Mouse (Mus musculus) myocyte (in vitro differentiated cells): ENCODE measurements around the gene Brpf1. TPM values are rescaled to one million over a fixed set of nuclear protein-coding genes. Genes with fewer than 3 reads are reported as not detected.
A peak's percentile ranks its signal among the peaks of the same experiment; 100 is the strongest.

Experiments
- H3K27me3 ChIP-seq: one replicate; pipeline ENCODE4 v1.6.1; 2011; ENCODE audit not compliant: control insufficient read depth, insufficient read depth, insufficient read length
- H3K36me3 ChIP-seq: one replicate; pipeline ENCODE4 v1.6.1; 2011; ENCODE audit not compliant: control insufficient read depth, insufficient read depth
- H3K4me2 ChIP-seq: one replicate; pipeline ENCODE4 v1.6.1; 2011; ENCODE audit warnings: low read depth, control low read depth
- H3K4me3 ChIP-seq: one replicate; pipeline ENCODE4 v1.5.1; 2011; ENCODE audit warnings: mild to moderate bottlenecking, control low read depth, moderate library complexity
- H3K79me2 ChIP-seq: one replicate; pipeline ENCODE4 v1.6.1; 2011; ENCODE audit not compliant: control insufficient read depth, insufficient read depth
- H3ac ChIP-seq: one replicate; pipeline ENCODE4 v1.6.1; 2011; ENCODE audit not compliant: control insufficient read depth, insufficient read length
- CEBPB ChIP-seq: IDR thresholded peaks from 2 replicates; pipeline ENCODE4 v1.6.1; 2011; ENCODE audit warnings: mild to moderate bottlenecking, moderate library complexity; ENCODE audit not compliant: poor library complexity, insufficient read depth, severe bottlenecking
- E2F4 ChIP-seq: IDR thresholded peaks from one replicate; pipeline ENCODE4 v1.6.1; 2011; ENCODE audit warnings: mild to moderate bottlenecking, control low read depth, moderate library complexity; ENCODE audit not compliant: insufficient read depth
- MAX ChIP-seq: IDR thresholded peaks from one replicate; pipeline ENCODE4 v1.6.1; 2011; ENCODE audit warnings: low read depth, mild to moderate bottlenecking, control low read depth
- MYOD1 ChIP-seq, 3 experiments: IDR thresholded peaks; one replicate each; pipeline ENCODE4 v1.6.1; 2011; ENCODE audit warnings: control low read depth in 2 of 3, low read depth in 2 of 3, mild to moderate bottlenecking in 2 of 3, moderate library complexity in 1 of 3; ENCODE audit not compliant: insufficient read length in 2 of 3, control insufficient read depth in 1 of 3
- MYOG ChIP-seq, 3 experiments: IDR thresholded peaks; one replicate each; pipeline ENCODE4 v1.6.1; 2011; ENCODE audit warnings: control low read depth in 2 of 3, low read depth in 2 of 3, mild to moderate bottlenecking in 2 of 3; ENCODE audit not compliant: insufficient read length in 2 of 3, control insufficient read depth in 1 of 3, insufficient read depth in 1 of 3
- POLR2A ChIP-seq: IDR thresholded peaks from one replicate; pipeline ENCODE4 v1.6.1; 2011; ENCODE audit warnings: low read depth, mild to moderate bottlenecking, control low read depth, moderate library complexity; ENCODE audit not compliant: insufficient read length
- POLR2AphosphoS2 ChIP-seq: IDR thresholded peaks from one replicate; pipeline ENCODE4 v1.6.1; 2011; ENCODE audit warnings: low read depth, control low read depth; ENCODE audit not compliant: insufficient read length
- REST ChIP-seq: IDR thresholded peaks from one replicate; pipeline ENCODE4 v1.6.1; 2011; ENCODE audit warnings: mild to moderate bottlenecking, control low read depth, moderate library complexity; ENCODE audit not compliant: insufficient read depth, insufficient read length
- SRF ChIP-seq: IDR thresholded peaks from one replicate; pipeline ENCODE4 v1.6.1; 2011; ENCODE audit warnings: low read depth; ENCODE audit not compliant: control insufficient read depth, insufficient read length
- TCF12 ChIP-seq: IDR thresholded peaks from one replicate; pipeline ENCODE4 v1.6.1; 2011; ENCODE audit warnings: mild to moderate bottlenecking, control low read depth; ENCODE audit not compliant: poor library complexity, insufficient read depth, severe bottlenecking
- TCF3 ChIP-seq: IDR thresholded peaks from one replicate; pipeline ENCODE4 v1.6.1; 2011; ENCODE audit warnings: low read depth, control low read depth; ENCODE audit not compliant: insufficient read length
- USF1 ChIP-seq: IDR thresholded peaks from one replicate; pipeline ENCODE4 v1.6.1; 2011; ENCODE audit warnings: low read depth, mild to moderate bottlenecking, control low read depth, moderate library complexity
- polyA plus RNA-seq: library from polyadenylated mRNA; unstranded; fragments of >200 nt; fragmentation: generic; extraction: Trizol; gene quantifications from one replicate; pipeline ENCODE4 v1.2.1, GENCODE M21; 2012; ENCODE audit warnings: missing spikeins

Brpf1 gene
- polyA plus RNA-seq, 1 experiment: 15.0 TPM

DNA sequence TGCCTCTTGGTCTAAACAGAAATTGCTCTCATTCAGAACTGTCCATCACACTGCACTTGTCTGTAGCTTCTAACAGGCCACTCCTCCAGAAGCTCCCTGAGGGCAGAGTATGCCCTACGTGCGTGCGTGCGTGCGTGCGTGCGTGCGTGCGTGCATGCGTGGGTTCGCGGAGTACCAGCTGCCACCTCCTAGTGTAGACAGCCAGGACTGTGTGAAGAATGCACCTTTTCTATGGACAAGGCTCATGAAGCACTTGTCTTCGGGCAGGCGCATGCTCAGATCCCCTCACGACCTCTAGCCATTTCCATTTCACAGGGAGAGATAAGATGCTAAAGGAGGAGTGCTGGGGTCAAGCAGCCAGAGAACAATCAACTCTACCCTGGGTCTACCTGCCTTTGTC, 17.6 kb upstream of the Brpf1 start:
- no peak for TF ChIP-seq TCF12
- no peak for TF ChIP-seq REST
- TF ChIP-seq SRF: no peak
- no peak for TF ChIP-seq TCF3
- no peak for TF ChIP-seq E2F4
- TF ChIP-seq MYOG (IDR thresholded peaks at IDR 0.05; ENCODE audit: control insufficient read depth in 1 of 3, insufficient read depth in 1 of 3, insufficient read length in 2 of 3, low read depth in 2 of 3): no peak
- no peak for TF ChIP-seq POLR2AphosphoS2
- no peak for TF ChIP-seq MYOD1 (IDR thresholded peaks at IDR 0.05; ENCODE audit: control insufficient read depth in 1 of 3, insufficient read length in 2 of 3, low read depth in 2 of 3)
- TF ChIP-seq POLR2A: no peak
- no peak for TF ChIP-seq USF1

DNA sequence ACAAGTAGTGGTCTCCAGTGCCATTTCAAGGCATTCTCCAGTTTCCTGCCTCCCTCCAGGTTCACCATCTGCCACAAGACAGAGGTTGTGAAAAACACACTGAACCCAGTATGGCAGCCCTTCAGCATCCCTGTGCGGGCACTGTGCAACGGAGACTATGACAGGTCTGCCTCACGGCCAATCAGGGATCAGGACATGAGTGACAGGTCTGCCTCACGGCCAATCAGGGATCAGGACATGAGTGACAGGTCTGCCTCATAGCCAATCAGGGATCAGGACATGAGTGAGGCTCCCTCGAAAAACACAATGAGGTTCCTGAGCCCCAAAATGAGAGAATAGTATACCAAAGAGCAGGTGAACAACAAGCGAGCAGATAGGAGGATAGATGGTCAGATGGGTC, 16.6 kb upstream of the Brpf1 start:
- Histone ChIP-seq H3K4me2 (no peak overlapping the region), H3ac (no peak overlapping the region), H3K79me2 (no peaks in the 10 kb centered on the region), H3K36me3 (no peaks in the 10 kb centered on the region), H3K4me3 (no peak overlapping the region), H3K27me3 (no peaks in the 10 kb centered on the region)
- TF ChIP-seq SRF: no peak
- no peak for TF ChIP-seq TCF12
- TF ChIP-seq TCF3: no peak
- TF ChIP-seq MYOD1 (IDR thresholded peaks at IDR 0.05; ENCODE audit: control insufficient read depth in 1 of 3, insufficient read length in 2 of 3, low read depth in 2 of 3): no peak
- no peak for TF ChIP-seq CEBPB

More for the DNA sequence above, 17.6 kb upstream of the Brpf1 start:
- Histone ChIP-seq H3K4me3 (no peak overlapping the region), H3K79me2 (no peaks in the 10 kb centered on the region), H3ac (no peak overlapping the region), H3K27me3 (peaks cover 4% of the 10 kb centered on the region), H3K36me3 (no peaks in the 10 kb centered on the region), H3K4me2 (no peak overlapping the region)

DNA sequence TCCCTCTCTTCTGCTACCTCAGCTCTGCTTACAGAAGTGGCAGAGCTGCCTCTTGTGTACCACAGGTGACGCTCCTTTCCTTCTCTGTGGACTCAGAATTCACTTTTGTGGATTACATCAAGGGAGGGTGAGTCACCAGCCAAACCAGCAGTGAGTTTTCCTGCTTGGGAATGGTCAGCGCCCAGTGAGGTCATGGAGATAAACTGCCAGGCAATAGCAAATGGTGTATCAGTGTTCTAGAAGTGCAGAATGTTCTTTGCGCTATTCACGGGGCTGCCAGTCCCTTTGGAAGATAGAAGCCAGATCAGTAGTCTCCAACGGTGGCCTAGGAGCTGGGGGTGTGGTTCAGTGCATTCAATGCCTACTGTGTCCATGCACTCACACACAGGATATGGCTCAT, 14.0 kb upstream of the Brpf1 start:
- H3ac ChIP-seq: no peak overlapping the region

DNA sequence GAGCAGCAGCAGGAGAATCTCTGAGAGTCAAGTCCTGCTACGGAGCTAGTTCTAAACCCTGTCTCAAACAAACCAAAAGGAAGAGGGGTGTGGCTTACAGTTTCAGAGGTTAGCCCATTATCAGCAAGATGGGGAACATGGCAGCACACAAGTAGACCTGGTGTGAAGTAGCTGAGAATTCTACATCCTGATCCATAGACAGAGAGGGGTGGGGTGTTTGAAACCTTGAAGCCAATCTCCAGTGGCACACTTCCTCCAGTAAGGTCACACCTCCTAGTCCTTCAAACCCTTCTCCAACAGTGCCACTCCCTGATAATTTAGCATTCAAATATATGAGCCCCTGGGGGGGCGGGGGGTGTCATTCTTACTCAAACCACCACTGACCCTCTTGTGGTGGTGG, 10.9 kb upstream of the Brpf1 start:
- no peak overlapping the region for H3ac ChIP-seq
- no peaks in the 10 kb centered on the region for H3K79me2 ChIP-seq
- H3K27me3 ChIP-seq: no peaks in the 10 kb centered on the region
- no peaks in the 10 kb centered on the region for H3K36me3 ChIP-seq
- H3K4me2 ChIP-seq: no peak overlapping the region
- no peak for TF ChIP-seq MAX
- no peak for TF ChIP-seq SRF
- no peak for TF ChIP-seq REST
- no peak for TF ChIP-seq POLR2A
- TF ChIP-seq POLR2AphosphoS2: no peak
- TF ChIP-seq E2F4: no peak
- no peak for TF ChIP-seq MYOD1 (IDR thresholded peaks at IDR 0.05; ENCODE audit: control insufficient read depth in 1 of 3, insufficient read length in 2 of 3, low read depth in 2 of 3)
- no peak for TF ChIP-seq MYOG (IDR thresholded peaks at IDR 0.05; ENCODE audit: control insufficient read depth in 1 of 3, insufficient read depth in 1 of 3, insufficient read length in 2 of 3, low read depth in 2 of 3)
- TF ChIP-seq TCF12: no peak
- TF ChIP-seq USF1: no peak
- no peak for TF ChIP-seq TCF3
- TF ChIP-seq CEBPB: no peak
- no peak overlapping the region for H3K4me3 ChIP-seq

More for the DNA sequence above, 14.0 kb upstream of the Brpf1 start:
- H3K79me2 ChIP-seq: no peaks in the 10 kb centered on the region
- no peaks in the 10 kb centered on the region for H3K36me3 ChIP-seq
- H3K4me2 ChIP-seq: peak overlapping the region; percentile 1
- TF ChIP-seq CEBPB: no peak
- TF ChIP-seq MAX: no peak
- TF ChIP-seq TCF12: no peak
- no peak for TF ChIP-seq TCF3
- no peak for TF ChIP-seq REST
- TF ChIP-seq POLR2A: no peak
- no peak for TF ChIP-seq MYOG (IDR thresholded peaks at IDR 0.05; ENCODE audit: control insufficient read depth in 1 of 3, insufficient read depth in 1 of 3, insufficient read length in 2 of 3, low read depth in 2 of 3)
- TF ChIP-seq SRF: no peak
- TF ChIP-seq E2F4: no peak
- TF ChIP-seq MYOD1 (IDR thresholded peaks at IDR 0.05; ENCODE audit: control insufficient read depth in 1 of 3, insufficient read length in 2 of 3, low read depth in 2 of 3): no peak
- TF ChIP-seq POLR2AphosphoS2: no peak
- no peak for TF ChIP-seq USF1
- no peak overlapping the region for H3K4me3 ChIP-seq
- no peaks in the 10 kb centered on the region for H3K27me3 ChIP-seq

DNA sequence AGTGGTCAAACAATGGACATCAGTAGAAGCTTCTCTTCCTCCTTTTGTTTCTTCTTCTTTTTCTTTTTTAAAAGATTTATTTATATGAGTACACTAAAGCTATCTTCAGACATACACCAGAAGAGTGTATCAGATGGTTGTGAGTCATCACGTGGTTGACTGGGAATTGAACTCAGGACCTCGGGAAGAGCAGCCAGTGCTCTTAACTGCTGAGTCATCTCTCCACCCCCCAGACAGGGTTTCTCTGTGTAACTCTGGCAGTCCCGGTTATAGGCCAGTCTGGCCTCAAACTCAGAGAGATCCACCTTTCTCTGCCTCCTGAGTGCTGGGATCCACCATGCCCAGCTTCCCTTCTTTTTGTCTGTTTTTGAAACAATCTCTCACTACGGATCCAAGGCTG, 10.3 kb upstream of the Brpf1 start:
- no peaks in the 10 kb centered on the region for H3K36me3 ChIP-seq
- H3K79me2 ChIP-seq: no peaks in the 10 kb centered on the region
- TF ChIP-seq TCF12: no peak
- TF ChIP-seq MYOG (IDR thresholded peaks at IDR 0.05; ENCODE audit: control insufficient read depth in 1 of 3, insufficient read depth in 1 of 3, insufficient read length in 2 of 3, low read depth in 2 of 3): no peak
- TF ChIP-seq POLR2AphosphoS2: no peak
- TF ChIP-seq REST: no peak
- no peak for TF ChIP-seq MAX
- no peak overlapping the region for H3K4me3 ChIP-seq
- H3ac ChIP-seq: no peak overlapping the region
- H3K4me2 ChIP-seq: no peak overlapping the region
- no peaks in the 10 kb centered on the region for H3K27me3 ChIP-seq
